Mouse (Mus musculus): ENCODE data around the gene Ms4a3. TPM values are rescaled to one million over a fixed set of nuclear protein-coding genes. Genes with fewer than 3 reads are reported as not detected.

Ms4a3 gene
- polyA plus RNA-seq, 1 experiment from 2014 or later = 0.10 TPM

Other genes starting within 250 kb of the Ms4a3 start
- gene Ms4a4c, start 236.1 kb downstream of the Ms4a3 start, polyA plus RNA-seq (2015; fragmentation: Nextera tagmentation; extraction: Ambion mirVana) = 0.69 and 1.1 TPM in 2 replicates
- gene Ms4a4b, start 197.3 kb downstream of the Ms4a3 start, polyA plus RNA-seq (2015; fragmentation: Nextera tagmentation; extraction: Ambion mirVana) = 2.6 TPM in 1 of 2 replicates, not detected in the other
- gene Ms4a6c, start 171.5 kb downstream of the Ms4a3 start, polyA plus RNA-seq (2015; fragmentation: Nextera tagmentation; extraction: Ambion mirVana) = 3.1 and 5.1 TPM in 2 replicates
- gene Gm8369, start 154.9 kb downstream of the Ms4a3 start, polyA plus RNA-seq (2015; fragmentation: Nextera tagmentation; extraction: Ambion mirVana) = 0.13 TPM in 1 of 2 replicates, not detected in the other
- 2.8 and 7.4 TPM in 2 replicates for gene Ms4a6b, start 124.3 kb downstream of the Ms4a3 start, polyA plus RNA-seq (2015; fragmentation: Nextera tagmentation; extraction: Ambion mirVana)
- gene Ms4a4d, start 104.0 kb downstream of the Ms4a3 start, polyA plus RNA-seq (2015; fragmentation: Nextera tagmentation; extraction: Ambion mirVana) = 0.50 TPM in 1 of 2 replicates, not detected in the other
- 2.3 and 3.1 TPM in 2 replicates for gene Ms4a6d, start 36.0 kb downstream of the Ms4a3 start, polyA plus RNA-seq (2015; fragmentation: Nextera tagmentation; extraction: Ambion mirVana)
- 0.24 and 0.27 TPM in 2 replicates for gene Ms4a2, start 17.1 kb downstream of the Ms4a3 start, polyA plus RNA-seq (2015; fragmentation: Nextera tagmentation; extraction: Ambion mirVana)
- not detected in 2 replicates for gene Oosp2, start 19.7 kb upstream of the Ms4a3 start, polyA plus RNA-seq (2015; fragmentation: Nextera tagmentation; extraction: Ambion mirVana)
- not detected in 2 replicates for gene Oosp1, start 50.3 kb upstream of the Ms4a3 start, polyA plus RNA-seq (2015; fragmentation: Nextera tagmentation; extraction: Ambion mirVana)
- not detected in 2 replicates for gene Oosp3, start 56.2 kb upstream of the Ms4a3 start, polyA plus RNA-seq (2015; fragmentation: Nextera tagmentation; extraction: Ambion mirVana)
- not detected in 2 replicates for gene Gif, start 106.7 kb upstream of the Ms4a3 start, polyA plus RNA-seq (2015; fragmentation: Nextera tagmentation; extraction: Ambion mirVana)
- gene Mrpl16, start 129.5 kb upstream of the Ms4a3 start, polyA plus RNA-seq (2015; fragmentation: Nextera tagmentation; extraction: Ambion mirVana) = 43.5 and 48.7 TPM in 2 replicates
- gene Stx3, start 178.6 kb upstream of the Ms4a3 start, polyA plus RNA-seq (2015; fragmentation: Nextera tagmentation; extraction: Ambion mirVana) = 12.8 and 14.5 TPM in 2 replicates
- gene Olfr1417, start 198.4 kb upstream of the Ms4a3 start, polyA plus RNA-seq (2015; fragmentation: Nextera tagmentation; extraction: Ambion mirVana) = not detected in 2 replicates
- gene Olfr1418, start 220.2 kb upstream of the Ms4a3 start, polyA plus RNA-seq (2015; fragmentation: Nextera tagmentation; extraction: Ambion mirVana) = not detected in 2 replicates
- not detected in 2 replicates for gene Olfr1419, start 234.3 kb upstream of the Ms4a3 start, polyA plus RNA-seq (2015; fragmentation: Nextera tagmentation; extraction: Ambion mirVana)
- gene Olfr1420, start 245.7 kb upstream of the Ms4a3 start, polyA plus RNA-seq (2015; fragmentation: Nextera tagmentation; extraction: Ambion mirVana) = not detected in 2 replicates

Data from neural tube, embryonic 15.5 days (tissue).